Mouse (Mus musculus) spleen, postnatal 10 days (tissue): ENCODE measurements around the gene Skap1.
A peak's percentile ranks its signal among the peaks of the same experiment; 100 is the strongest.
"Not testable (repeated sequence)": the region's sequence is repeated elsewhere in the genome, so short reads cannot be mapped to it uniquely, and the experiment has no call there.

Source experiments
- DNase-seq, 2 experiments: peaks; one replicate each; pipeline ENCODE4 v3.0.0; 2021 to 2022; ENCODE audit warnings: low spot score in 2 of 2

Skap1 gene

GRCm38 (mm10) chr11:96696168-96696727 is 231.9 kb downstream of the Skap1 start:
- no peak for DNase-seq

- peak in 1 of 2 experiments; percentile 23 for DNase-seq
Observed at GRCm38 (mm10) chr11:96696842-96697455, 232.6 kb downstream of the Skap1 start.

DNA sequence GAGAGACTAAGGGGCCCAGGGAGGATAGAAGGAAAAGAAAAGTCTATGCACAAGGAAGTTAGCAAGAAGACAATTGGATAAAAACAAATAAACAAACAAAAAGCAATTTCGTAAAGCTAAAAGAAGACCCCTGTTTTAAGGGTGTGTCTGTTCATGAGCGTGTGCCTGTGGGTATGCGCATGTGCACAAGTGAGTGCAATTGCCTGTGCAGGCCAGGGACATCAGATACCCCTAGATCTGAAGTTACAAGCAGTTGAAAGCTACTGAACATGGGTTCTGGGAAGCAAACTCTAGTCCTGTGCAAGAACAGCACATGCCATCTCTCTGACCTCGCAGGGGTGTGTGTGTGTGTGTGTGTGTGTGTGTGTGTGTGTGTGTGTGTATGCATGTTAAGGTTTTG is 233.1 kb downstream of the Skap1 start:
- no peak for DNase-seq

DNA sequence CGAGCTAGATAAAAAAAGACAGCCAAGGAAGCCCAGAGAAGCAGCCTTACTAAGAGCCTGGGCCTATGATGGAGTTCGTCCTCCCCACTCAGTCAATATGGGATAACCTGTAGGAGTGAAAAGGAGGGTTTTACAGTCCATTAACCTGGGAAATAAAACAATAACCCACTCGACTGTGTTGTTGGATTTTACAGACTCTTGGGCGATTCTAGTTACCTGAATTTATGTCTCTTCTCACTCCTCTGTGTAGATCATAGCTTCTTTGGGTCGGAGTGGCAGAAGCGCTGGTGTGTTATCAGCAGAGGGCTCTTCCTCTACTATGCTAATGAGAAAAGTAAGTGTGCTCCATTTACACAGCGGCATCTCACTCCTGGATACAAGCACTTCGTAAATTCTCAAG is 239.4 kb downstream of the Skap1 start:
- DNase-seq = no peak

DNA sequence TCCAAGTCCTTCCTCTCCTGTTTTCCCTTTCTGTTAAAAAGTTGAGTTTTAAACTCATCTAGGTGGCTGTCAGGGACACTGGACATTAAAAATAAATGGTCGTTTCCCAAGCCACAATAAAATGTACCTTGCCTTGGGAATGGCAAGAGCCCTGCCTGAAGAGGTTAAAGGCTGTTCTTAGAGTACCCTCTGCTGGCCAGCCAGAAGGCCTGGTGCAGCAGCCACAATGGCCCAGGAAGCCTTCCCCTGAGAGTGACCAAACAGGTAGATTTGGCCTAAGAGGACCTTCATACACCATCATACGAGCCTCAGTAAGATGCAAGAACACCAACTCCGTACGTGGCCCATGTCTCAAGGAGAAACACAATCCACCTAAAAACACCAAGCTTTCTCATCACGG is 246.9 kb downstream of the Skap1 start:
- DNase-seq = no peak

DNA sequence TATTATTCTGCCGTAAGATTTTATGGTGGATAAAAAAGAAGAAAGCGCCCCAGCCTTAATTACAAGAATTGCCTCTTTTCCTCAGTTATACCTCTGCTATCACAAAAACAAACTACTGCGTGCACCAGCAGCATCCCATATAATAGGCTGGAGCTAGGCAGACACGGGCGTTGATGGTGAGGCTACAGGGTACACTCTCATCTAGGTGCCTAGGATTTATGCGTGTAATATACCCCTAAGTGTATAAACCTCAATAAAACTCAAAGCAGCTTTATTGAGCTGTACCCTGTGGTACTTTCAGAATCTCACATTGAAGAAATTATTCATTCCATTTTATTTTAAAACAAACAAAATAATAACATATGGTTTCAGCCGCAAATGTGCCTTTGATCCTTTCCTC is 247.3 kb downstream of the Skap1 start:
- DNase-seq = no peak

GRCm38 (mm10) chr11:96713210-96714005 is 249.0 kb downstream of the Skap1 start:
- DNase-seq = no peak

GRCm38 (mm10) chr11:96714011-96714410 is 249.6 kb downstream of the Skap1 start:
- no peak for DNase-seq

- DNase-seq = not testable (repeated sequence)
Observed at GRCm38 (mm10) chr11:96715168-96715567, 250.8 kb downstream of the Skap1 start.

GRCm38 (mm10) chr11:96718609-96719008 is 254.2 kb downstream of the Skap1 start:
- DNase-seq = no peak

- DNase-seq = no peak
Observed at GRCm38 (mm10) chr11:96725833-96726232, 261.4 kb downstream of the Skap1 start.

- no peak for DNase-seq
Observed at GRCm38 (mm10) chr11:96728577-96728976, 264.2 kb downstream of the Skap1 start.

DNA sequence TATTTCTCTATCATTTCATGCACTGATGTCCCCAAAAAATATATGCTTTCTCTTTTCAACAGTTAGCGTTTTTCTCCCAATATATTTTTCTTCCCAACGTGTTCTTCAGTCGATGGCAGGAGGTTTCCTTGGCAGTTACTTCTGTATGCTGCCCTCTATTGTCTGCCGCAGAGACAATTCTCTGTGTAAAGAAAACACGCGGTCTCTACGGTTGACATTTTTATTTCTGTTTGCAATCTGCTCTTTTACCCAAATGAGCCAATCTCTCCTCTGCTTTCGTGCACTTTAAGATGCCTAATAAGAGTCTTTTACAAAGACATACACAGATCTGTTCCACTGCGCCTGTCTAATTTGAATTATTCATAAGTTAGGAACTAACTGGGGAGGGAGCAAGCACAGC is 265.1 kb downstream of the Skap1 start:
- no peak for DNase-seq

DNA sequence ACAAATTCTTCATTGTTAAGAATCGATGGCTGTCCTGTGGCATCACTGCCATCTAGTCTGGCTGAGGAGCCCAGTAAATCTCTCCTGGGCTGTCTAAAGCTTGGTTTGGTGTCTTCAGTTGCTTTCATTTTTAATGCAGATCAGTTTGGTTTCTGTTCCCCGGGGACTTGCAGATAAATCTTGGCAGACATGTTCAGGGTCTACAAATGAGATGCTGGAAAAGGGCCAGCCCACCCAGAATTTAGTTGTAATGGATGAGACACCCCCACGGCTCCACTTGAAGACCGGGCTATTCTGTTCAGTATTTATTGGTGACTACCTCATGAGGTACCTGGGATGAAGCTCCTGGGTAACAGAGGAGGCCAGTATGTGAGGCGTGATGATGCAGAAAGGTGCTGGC is 265.9 kb downstream of the Skap1 start:
- DNase-seq = no peak

DNA sequence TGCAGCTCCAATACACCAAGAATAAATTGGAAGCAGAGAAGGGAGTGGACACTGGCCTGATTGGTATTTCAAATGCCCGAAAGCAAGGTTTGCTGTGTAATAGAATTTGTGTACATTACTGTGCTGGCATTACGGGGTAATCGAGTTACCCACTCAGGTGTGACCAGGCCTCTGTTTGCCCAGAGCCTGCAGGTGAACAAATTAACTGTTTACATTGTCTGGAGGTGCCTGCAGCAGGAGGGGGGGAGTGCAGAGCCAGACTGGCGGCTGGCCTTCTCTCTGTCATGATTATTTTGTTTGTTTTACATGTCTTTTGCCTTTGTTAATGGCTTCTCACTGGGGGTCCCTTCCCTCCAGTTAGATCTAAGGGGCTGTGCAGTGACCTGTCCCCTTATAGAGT is 268.3 kb downstream of the Skap1 start:
- no peak for DNase-seq

- peak in 1 of 2 experiments; percentile 21 for DNase-seq
Observed at GRCm38 (mm10) chr11:96735908-96736307, 271.5 kb downstream of the Skap1 start.

DNA sequence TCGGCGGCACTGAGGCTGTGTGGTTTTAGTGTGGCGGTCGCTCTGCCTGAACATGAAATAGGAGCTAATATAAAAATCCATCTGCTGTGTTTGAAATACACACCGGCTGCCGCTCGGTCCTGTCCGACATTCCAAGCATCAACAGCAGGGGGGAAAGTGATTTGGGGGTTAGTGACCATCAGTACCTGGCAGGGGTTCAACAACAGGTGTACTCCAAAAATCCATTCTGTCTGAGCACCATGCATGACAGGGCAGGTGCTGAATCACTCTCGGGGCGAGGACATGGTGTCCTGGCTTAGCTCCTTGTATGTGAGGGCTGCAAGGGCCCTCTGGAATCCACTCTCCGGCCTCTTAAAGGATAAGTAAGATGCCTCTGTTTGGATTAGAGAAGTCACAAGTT is 272.0 kb downstream of the Skap1 start:
- no peak for DNase-seq

- no peak for DNase-seq
Observed at GRCm38 (mm10) chr11:96737673-96738471, 273.5 kb downstream of the Skap1 start.

GRCm38 (mm10) chr11:96740796-96741195 is 276.4 kb downstream of the Skap1 start:
- DNase-seq = no peak

GRCm38 (mm10) chr11:96741995-96742394 is 277.6 kb downstream of the Skap1 start:
- no peak for DNase-seq

- DNase-seq = no peak
Observed at GRCm38 (mm10) chr11:96743000-96743399, 278.6 kb downstream of the Skap1 start.

DNA sequence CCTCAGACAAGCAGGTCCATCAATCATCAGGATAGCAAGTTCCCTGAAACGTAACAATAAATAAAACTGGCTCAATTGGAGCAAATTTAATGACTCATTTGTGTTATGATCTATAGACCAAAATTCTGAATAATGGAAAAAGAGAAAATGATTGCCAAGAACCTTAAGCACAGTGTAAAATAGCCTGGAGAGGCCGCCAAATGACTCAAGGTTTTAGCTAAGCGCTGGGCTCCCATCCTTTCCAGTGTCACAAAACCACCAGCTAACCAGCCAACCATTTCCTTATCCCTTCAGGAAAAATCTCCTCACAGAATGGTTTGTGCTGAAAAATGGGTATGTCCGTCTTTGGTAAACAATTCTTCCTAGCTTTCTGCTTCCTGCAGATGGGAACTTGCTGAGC is 279.5 kb downstream of the Skap1 start:
- DNase-seq = no peak
